Mouse (Mus musculus) monocyte, adult 5-6 weeks (primary cell): ENCODE data around the gene Gpr142. TPM values are rescaled to one million over a fixed set of nuclear protein-coding genes. Genes with fewer than 3 reads are reported as not detected.

Experiments
- ATAC-seq: fragments of 153-309, 156-312 bp; replicated peaks from 2 replicates; pipeline ENCODE4 v1.8.0; 2017; ENCODE audit warnings: mild to moderate bottlenecking; ENCODE audit not compliant: low TSS enrichment, insufficient number of reproducible peaks, severe bottlenecking, poor library complexity, low FRiP score
- total RNA-seq: library from RNA; stranded (forward); fragments of 200-1000, 200-491, 200-594 nt; gene quantifications from 3 replicates; pipeline ENCODE4 v1.2.3, GENCODE M21; 2017

The Gpr142 gene
- total RNA-seq, 1 experiment from 2014 or later: not detected

DNA sequence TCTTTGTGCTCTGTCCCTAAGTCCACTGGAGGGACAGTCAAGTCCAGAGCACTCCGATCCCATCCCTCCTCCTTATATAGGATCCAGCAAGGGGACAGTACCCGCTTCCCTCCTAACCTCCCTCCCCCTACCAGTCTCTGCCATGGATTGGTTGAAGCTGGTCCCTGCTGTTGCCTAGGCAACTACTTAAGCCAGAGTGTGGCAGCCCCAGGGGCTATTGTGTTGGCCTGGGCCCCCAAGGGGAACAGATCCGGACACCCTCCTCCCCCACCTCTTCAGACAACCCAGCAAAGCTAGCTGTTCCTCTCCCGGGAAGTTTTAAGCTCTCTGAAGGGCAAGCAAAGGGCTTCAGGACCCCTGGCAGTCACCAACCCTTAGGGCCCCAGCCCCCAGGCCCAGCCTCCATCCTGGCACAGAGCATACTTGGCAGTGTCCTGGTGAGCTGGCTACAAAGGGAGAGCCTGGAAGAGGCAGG, 2.8 kb upstream of the Gpr142 start, which contains the start of gene Btbd17:
Btbd17 (minus strand) TSS at position 98 of the 475 bp plus-strand sequence.
- ATAC-seq: no peak

DNA sequence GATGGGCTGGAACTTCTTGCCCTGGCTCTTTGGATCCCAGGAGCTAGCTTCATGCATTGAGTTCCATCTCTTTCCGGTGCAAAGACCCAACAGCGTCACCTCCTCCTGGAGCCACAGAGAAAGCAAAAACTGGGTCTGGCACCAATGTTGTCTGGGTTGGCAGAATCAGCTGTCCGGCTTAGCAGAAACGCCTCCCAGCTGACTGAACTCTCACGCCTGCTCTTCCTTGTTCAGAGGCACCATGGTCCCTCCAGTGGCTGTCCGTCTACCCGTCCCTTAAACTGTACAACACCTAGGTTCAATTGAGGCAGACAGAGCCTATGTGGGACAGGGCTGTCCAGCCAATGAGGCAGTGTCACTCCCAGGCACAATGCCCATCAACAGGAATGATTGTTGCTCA, 1.5 kb upstream of the Gpr142 start:
- no peak for ATAC-seq

DNA sequence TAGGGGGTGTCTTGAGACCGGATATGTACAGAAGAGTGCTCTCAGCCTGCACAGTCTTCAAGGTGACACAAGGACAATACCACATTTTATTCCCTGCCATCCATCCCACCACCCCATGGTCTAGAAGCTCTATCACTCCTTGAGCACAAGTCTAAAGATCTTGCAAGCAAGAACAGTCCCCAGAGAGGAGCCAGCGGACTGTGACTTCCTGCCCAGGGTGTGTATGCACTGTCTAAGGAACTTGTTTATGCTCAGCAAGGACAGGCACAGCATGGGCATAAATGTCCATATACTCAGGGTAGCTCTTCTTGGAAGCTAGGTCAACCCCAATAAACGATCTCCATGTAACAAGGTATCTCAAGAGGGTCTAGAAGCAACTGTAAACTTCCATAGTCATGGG, 743 bp upstream of the Gpr142 start:
- ATAC-seq: no peak

DNA sequence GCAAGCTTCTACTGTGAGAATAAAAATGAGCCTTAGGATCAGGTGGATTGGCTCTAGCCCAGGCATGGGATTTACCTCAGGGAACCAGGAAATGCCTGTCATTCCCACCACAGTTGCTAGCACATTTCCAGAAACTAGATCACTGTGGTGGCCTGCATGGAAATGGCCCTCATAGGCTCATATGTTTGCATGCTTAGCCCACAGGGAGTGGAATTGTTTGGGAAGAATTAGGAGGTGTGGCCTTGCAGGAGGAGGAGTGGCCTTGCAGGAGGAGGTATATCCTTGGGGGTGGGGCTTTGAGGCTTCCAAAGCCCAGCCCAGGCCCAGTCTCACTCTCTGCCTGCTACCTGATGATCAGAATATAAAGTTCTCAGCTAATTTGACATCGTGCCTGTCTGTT, 3.2 kb downstream of the Gpr142 start:
- ATAC-seq: no peak

DNA sequence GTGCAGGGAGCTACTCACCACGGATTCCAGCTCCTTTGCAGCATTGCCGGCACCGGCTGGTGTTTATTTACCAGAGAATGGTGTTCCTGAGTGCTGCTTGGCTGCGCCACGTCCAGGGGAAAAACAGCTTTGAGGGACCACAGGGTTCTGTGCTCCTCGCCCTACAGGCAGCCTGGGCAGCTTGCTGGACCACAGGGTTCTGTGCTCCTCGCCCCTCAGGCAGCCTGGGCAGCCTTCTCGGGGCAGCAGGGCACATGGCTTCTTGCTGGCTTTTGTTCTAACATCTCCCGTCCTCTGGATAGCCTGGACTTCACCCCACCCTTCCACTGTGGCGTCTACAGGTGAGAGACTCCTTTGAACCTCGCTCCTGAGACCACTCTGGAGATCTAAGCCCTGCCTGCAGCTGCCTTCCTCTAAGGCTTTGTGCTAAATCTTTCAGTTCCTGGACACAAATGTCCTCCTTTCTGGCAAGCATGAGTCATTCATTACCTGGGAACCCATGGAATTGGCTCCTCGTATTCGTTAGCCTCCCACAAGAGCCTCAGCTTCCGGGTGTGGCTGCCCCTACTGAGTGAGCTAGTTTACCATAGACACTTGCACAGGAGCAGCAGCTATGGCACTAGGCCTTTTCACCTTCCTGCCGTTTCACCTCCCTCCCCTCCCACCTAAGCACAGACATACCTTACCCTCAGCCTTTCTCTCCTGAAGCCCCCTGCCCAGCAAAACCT, 4.0 kb downstream of the Gpr142 start:
- ATAC-seq: no peak

DNA sequence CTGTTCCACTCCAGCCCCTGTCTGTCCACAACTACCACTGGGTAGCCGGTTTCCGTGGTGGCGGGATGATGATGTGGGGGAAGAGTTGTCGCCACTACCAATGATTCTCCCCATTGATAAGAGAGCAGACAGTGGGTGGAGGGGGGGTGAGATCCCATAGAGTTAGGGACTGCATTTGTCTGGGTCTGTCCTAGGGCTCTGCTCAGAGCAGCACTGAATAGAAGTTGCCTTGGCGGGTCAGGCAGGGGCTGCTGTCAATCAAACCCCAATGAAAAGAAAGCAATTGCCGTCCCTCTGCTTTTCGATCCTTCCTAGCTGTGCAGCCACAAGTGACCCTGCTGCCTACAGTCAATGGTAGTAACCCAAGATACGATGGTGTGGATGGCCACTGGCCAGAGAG, 5.3 kb downstream of the Gpr142 start:
- ATAC-seq: no peak

DNA sequence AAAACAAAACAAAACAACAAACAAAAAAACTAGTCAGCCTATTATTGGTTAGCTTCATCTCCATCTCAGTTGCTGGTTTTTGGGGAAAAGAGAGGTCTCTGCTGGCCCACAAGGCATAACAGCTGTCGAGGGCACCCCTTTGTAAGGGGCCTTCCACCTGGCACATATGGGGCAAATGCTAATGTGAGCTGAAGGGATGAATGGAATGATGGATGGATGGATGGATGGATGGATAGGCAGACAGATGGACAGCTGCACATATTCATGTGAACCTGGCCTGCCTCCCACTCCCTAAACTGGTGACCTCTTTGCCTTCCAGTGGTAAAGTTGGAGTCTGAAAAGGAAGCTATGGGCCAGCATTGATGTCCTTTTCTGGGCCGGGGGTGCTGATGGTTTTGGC, 8.3 kb downstream of the Gpr142 start:
- no peak for ATAC-seq

DNA sequence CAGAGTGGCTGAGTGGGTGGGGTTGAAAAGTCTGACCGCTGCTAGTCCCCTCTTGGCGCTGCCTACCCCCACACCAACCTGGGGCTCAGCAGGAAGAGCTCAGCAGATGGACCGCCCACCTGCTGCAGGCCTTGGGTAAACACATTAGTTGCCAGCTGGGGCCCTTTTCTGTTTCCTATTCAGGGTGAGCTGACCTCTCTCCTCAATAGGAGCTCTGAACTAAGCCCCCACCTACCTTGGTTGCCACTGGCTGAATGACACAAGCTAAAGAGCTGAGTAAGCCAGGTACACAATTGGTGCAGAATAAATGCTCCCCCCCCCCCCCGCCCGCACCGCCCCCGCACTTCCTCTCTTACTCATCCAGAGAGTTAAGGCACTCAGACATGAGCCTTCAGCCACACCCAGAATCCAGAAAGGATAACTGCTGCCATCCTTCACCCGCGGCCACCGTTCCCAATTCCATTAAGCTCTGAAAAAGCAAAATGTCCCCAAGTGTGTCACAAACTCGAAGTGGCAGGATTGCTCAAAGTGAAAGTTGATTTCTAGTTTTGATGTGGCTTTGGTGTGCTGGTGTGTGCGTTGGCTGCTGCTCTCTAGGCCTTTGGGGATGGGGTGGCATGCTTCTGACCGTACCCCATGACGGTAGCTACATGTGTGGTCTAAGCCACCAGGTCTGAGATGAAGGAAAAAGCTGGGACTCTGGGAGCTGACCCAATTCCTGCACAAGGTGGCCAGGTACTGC, 9.1 kb downstream of the Gpr142 start:
- no peak for ATAC-seq

DNA sequence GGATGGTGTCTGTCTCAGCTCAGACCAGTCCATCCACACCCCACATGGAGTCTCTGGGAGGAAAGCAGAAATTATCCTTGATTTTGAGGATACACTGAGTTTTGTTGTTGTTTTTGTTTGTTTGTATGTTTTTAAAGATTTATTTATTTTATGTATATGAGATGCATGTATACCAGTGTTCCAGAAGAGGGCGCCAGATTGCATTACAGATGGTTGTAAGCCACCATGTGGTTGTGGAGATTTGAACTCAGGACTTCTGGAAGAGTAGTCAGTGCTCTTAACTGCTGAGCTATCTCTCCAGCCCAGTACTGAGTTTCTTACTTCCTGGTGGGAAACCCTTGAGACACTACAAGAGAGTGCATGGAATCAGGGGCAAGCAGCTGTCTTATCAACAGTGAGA, 10.6 kb downstream of the Gpr142 start:
- no peak for ATAC-seq

DNA sequence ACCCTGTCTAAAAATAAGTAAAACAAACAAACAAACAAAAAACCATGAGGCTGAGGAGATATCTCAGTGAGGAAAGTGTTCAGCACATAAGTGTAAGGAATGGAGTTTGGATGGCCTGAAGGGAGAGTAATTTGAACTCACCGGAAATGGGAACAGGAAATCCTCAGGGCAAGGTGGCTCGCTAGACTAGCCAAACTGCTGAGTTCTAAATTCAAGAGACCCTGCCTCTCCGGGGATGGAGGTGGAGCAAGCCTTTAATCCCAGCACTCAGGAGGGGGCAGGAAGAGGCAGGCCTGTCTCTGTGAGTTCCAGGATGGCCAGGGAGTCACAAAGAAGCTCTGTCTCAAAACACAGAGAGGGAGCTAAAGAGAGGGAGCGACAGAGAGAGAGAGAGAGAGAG, 11.6 kb downstream of the Gpr142 start:
- no peak for ATAC-seq

DNA sequence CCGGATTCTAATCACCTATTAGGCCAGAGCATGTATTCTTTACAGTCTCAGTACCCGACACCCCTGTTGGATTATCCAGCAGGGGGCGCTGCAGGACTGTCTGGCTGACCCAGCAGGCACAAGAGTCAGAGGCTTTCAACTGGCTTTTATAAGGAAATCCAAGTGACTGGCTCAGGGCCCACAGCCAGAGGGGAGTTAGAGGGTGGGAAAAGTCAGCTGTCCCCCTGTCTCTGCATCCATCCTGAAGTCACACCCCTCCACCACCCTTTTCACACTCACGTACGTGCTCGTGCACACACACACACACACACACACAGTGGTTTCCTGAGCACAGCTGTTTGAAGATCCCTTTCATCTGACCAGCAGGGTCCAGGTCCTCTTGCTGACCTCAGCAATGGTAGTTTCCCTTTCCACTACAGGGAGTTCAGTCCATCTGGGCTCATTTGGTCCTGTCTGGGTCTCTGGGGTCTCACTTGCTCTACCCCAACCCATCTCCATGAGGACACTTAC, 14.1 kb downstream of the Gpr142 start:
- peak; percentile 69 for ATAC-seq

DNA sequence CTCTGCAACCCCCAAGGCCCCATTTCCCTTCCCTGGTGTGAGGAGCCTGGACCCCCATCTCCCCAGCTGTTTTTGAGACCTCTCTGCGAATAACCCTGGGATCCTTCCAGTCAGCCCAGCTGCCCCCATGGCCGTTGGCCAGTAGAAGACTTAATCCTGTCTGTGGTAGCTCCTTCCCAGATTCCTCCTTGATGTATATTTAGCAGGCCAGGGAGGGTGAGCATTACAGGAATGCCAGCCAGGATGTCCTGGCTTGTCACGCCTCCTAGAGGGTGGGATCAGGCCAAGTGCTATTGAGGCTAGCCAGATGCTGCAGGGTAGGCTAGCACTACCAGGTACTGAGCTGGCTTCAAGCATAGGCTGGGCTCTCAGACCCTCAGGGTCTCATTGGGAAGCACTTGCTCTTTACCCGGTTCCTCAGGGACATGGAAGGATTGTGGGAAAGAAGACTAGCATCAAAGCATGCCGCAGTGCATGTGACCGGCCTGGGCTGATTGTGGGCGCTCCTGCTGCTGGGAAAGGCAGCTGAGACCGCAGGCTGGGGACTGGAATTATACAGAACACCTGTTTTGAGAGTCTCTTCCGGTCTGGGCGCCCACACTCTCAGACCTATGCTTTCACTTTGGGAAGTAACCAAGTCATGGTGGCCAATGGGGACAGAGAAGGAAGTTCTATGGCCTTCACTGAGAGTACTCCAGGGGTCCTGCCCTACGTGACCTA, 16.3 kb downstream of the Gpr142 start:
- no peak for ATAC-seq

DNA sequence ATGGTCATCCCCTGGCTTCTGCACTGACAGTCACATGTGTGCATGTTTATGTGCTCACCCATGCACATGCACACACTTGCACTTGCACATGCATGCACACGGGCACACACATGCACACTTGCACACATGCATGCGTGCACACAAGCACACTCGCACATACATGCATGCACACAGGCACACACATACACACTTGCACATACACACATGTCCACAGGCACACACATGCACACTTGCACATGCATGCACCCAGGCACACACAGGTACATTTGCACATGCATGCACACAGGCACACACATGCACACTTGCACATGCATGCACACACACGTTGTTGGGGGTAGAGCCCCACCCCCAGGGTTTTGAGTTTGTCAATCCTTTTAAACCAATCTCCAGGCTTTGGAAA, 18.2 kb downstream of the Gpr142 start:
- no peak for ATAC-seq

DNA sequence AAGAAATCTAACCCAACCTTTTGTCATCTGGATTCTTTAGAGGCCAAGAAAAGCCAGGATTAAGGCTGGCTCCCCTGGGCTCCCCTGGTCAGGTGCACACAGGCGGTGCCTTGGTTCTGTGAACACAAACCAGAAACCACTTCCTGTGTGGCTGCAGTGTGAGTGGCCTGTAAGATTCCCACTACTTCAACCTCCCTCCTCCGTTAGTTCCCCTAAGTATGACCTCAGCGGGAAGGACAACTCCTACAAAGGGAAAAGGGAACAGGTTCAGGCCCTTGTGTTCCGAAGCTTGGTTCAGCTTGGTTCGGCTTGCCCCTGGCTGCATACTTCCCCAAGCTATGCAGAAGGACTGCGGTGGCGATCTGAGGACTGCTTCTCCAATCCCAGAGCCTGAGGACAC, 19.5 kb downstream of the Gpr142 start:
- peak; percentile 57 for ATAC-seq

DNA sequence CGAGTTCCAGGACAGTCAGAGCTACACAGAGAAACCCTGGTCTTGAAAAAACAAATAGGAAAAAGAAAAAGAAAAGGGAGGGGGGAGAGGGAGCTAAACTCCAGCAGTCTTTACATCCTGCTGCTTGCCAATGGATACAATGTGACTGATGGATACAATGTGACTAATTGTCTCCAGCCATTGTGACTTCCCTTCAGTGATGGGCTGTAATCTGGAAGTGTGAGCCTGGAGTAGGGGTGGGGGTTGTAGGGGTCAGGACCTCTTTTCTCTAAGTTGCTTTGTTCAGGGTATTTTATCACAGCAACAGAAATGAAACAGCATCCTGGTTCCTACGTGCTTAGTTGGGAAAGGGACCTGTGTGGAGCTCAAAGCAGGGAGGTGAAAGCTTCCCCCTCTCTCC, 20.4 kb downstream of the Gpr142 start:
- ATAC-seq: no peak

DNA sequence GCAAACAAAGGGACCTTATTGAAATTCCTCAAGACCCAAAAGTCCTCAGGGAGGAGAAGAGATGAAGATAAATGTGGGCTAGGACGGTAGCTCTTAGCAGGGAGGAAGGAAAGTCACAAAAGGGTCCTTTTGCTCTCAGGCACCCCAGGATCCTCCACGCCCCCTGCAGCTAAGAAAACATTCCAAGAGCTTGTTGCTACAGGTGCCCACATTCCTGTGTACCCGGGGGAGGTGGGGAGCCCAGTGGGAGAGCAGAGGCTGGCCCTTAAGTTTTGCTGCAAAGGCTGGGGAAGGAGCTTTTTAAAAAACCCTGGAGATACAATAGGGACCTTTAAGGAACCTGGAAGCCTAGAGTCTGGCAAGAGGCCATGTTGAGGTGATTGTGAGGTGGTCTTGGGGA, 21.7 kb downstream of the Gpr142 start:
- ATAC-seq: no peak

DNA sequence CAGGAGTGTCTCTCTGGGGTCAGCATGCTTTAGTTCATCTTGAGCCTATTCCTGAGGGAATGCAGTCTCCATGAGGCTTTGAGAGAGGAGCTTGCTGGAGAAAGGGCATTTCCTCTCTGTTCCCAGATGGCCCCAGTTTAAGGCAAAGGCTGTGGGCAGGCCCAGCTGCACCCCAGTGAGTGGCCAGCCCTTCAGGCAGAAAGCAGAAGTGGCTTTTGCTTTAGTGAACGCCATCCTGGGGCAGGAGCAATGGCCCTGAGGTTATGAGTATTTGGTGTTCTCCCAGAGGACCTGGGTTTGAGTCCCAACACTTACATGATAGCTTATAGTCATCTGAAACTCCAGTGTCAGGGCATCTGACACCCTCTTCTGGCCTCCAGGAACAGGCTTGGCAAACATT, 22.6 kb downstream of the Gpr142 start:
- 0 out of 2 replicates have a peak, but pooled peaks have one; percentile 49 for ATAC-seq

DNA sequence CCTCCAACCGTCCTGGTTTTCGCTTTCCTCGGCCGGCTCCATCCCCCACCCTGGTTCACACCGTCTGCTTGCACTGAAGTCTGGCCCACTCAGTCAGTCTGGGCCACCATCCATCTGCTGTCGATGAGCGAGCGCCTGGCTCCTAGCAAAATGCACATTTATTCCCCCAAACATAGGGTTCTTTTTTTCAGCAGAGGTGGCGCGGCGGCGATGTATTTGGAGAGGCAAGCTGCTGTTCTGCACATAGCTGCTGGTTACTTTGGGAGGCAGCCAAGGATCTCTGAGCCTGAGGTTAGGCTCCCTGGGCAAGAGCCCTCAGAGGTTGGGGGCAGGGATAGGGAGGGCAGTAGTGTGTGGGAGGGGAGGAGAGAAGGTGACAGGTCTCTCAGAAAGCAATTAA, 24.0 kb downstream of the Gpr142 start:
- no peak for ATAC-seq

DNA sequence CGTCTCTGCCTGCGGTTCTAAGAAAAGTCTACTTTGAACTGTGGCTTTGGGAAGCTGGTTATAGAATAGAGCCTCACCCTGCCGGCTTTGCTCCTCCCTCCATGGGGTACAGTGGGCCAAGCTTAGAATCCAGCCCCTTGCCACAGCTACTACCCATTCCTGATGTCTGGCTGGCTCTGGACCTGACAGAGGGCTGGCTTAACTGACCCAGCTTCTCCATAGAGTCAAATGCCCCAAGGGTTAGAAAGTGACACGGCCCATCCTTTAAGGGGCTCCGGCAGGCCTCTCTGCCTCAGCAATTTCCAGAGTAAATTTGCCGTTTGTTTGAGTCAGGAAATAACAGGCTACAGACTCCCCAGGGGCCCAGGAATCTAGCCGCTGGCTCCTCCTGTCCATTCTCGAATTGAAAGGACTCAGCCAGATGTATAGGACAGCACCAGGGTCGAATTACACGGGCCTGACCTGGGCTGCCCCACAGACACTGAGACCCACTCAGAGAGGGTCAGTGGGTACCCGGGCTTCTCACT, 24.5 kb downstream of the Gpr142 start:
- no peak for ATAC-seq
